Mouse (Mus musculus) heart, adult 11 months (tissue): ENCODE data around the gene Abcc2.

Source experiments
- DNase-seq: peaks from one replicate; pipeline ENCODE4 v3.0.0; 2022

Gene Abcc2

GRCm38 (mm10) chr19:43852837-43853545 is 71.0 kb downstream of the Abcc2 start:
- DNase-seq, result no peak

- no peak for DNase-seq
These were observed 75.4 kb downstream of the Abcc2 start for GRCm38 (mm10) chr19:43857347-43857746.

GRCm38 (mm10) chr19:43870418-43870817 is 88.4 kb downstream of the Abcc2 start:
- no peak for DNase-seq

- DNase-seq, result no peak
These were observed 92.4 kb downstream of the Abcc2 start for GRCm38 (mm10) chr19:43874351-43874750.

GRCm38 (mm10) chr19:43875996-43876395 is 94.0 kb downstream of the Abcc2 start:
- no peak for DNase-seq

GRCm38 (mm10) chr19:43877364-43877763 is 95.4 kb downstream of the Abcc2 start:
- no peak for DNase-seq

GRCm38 (mm10) chr19:43878111-43879092 is 96.4 kb downstream of the Abcc2 start:
- DNase-seq, result no peak

- DNase-seq, result peak; percentile 97
These were observed 97.6 kb downstream of the Abcc2 start for GRCm38 (mm10) chr19:43879401-43880212.

GRCm38 (mm10) chr19:43880420-43880819 is 98.4 kb downstream of the Abcc2 start:
- no peak for DNase-seq

- DNase-seq, result no peak
These were observed 99.6 kb downstream of the Abcc2 start for GRCm38 (mm10) chr19:43881615-43882014.

- no peak for DNase-seq
These were observed 101.0 kb downstream of the Abcc2 start for GRCm38 (mm10) chr19:43882895-43883573.

- DNase-seq, result no peak
These were observed 102.9 kb downstream of the Abcc2 start for GRCm38 (mm10) chr19:43884668-43885498.

- no peak for DNase-seq
These were observed 104.5 kb downstream of the Abcc2 start for GRCm38 (mm10) chr19:43886371-43887099.

GRCm38 (mm10) chr19:43887242-43887641 is 105.2 kb downstream of the Abcc2 start:
- no peak for DNase-seq

- no peak for DNase-seq
These were observed 105.7 kb downstream of the Abcc2 start for GRCm38 (mm10) chr19:43887725-43888124.
